Mouse (Mus musculus) heart, adult 2 months (tissue): Measurements from ENCODE around the gene Pink1.

Experiments
- CTCF ChIP-seq: fragments of 200-600 bp; IDR thresholded peaks from 2 replicates; pipeline ENCODE4 v1.8.1; 2022; ENCODE audit warnings: antibody characterized with exemption, mild to moderate bottlenecking, moderate library complexity
- EP300 ChIP-seq: fragments of 200-500 bp; IDR thresholded peaks from 2 replicates; pipeline ENCODE4 v1.6.1; 2011; ENCODE audit warnings: low read depth, low read length, control low read depth; ENCODE audit not compliant: insufficient read depth
- POLR2A ChIP-seq: fragments of 200-500 bp; IDR thresholded peaks from 2 replicates; pipeline ENCODE4 v1.6.1; 2011; ENCODE audit warnings: mild to moderate bottlenecking, low read depth, low read length, control low read depth; ENCODE audit not compliant: insufficient read depth

- TF ChIP-seq EP300 (no peak), CTCF (peak; percentile 43), POLR2A (no peak)
These were observed 9.7 kb downstream of the Pink1 start for GRCm38 (mm10) chr4:138316369-138316768.
